Mouse (Mus musculus): ENCODE measurements around the gene Lmntd1.

- TF ChIP-seq CTCF (IDR thresholded peaks at IDR 0.05; ENCODE audit: low read depth, low read length): no peak
- no peak for TF ChIP-seq POLR2A (IDR thresholded peaks at IDR 0.05; ENCODE audit: borderline replicate concordance, low read depth, low read length)
Measured at GRCm38 (mm10) chr6:145552817-145553216, 61.3 kb downstream of the Lmntd1 start.
